Mouse (Mus musculus): ENCODE results near the gene Nfic. TPM values are rescaled to one million over a fixed set of nuclear protein-coding genes. Genes with fewer than 3 reads are reported as not detected.
A peak's percentile ranks its signal among the peaks of the same experiment; 100 is the strongest.

Nfic gene
- total and polyA plus RNA-seq, 3 experiments = 2.0 to 9.7 TPM; not detected in 1

DNA sequence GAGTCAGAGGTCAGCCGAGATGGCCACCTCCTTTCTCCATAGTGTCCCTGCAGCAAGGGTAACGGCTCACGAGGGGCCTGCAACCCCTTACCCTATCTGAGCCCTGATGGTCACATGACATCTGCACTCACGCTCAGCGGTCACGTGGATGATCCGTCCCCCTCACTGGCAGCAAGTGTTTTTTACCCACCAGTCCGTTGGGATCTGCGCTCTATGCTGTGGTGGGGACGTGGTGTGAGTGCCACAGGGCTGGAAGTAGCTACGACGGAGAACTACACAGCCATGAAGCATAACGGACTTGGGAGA, 47.1 kb downstream of the Nfic start:
- Histone ChIP-seq H3K4me1 (ENCODE audit: control insufficient read depth in 1 of 2, insufficient read depth in 2 of 2, low read length in 2 of 2) (peaks cover 3 to 29% of the 10 kb centered on the region in 2 experiments; a peak in 3 of 4 replicates), H3K4me3 (ENCODE audit: control insufficient read depth in 1 of 2, insufficient read depth in 1 of 2, low read depth in 2 of 2, low read length in 2 of 2) (no peak overlapping the region), H3K36me3 (ENCODE audit: control insufficient read depth in 1 of 2, insufficient read depth in 2 of 2, low read length in 2 of 2) (peaks cover 0 to 16% of the 10 kb centered on the region in 2 experiments; a peak in 2 of 4 replicates), H3K27me3 (ENCODE audit: control insufficient read depth in 1 of 2, insufficient read depth in 2 of 2, low read length in 2 of 2) (no peaks in the 10 kb centered on the region), H3K9ac (ENCODE audit: control insufficient read depth, low read depth, low read length, poor library complexity, severe bottlenecking) (no peak overlapping the region), H3K79me2 (ENCODE audit: control insufficient read depth, insufficient read depth, low read length, poor library complexity) (no peaks in the 10 kb centered on the region), H3K9me3 (replicated peaks; ENCODE audit: insufficient read depth, low read length) (no peaks in the 10 kb centered on the region), H3K27ac (ENCODE audit: control insufficient read depth, low read depth, low read length) (no peak overlapping the region)
- DNase-seq (ENCODE audit: low read depth, low spot score) = no peak
- no peak for TF ChIP-seq SIN3A (IDR thresholded peaks at IDR 0.05; ENCODE audit: low read length)
- 0 out of 2 replicates have a peak, but pooled peaks have one; percentile 14 for TF ChIP-seq USF1 (IDR thresholded peaks at IDR 0.05; ENCODE audit: low read depth, low read length)

DNA sequence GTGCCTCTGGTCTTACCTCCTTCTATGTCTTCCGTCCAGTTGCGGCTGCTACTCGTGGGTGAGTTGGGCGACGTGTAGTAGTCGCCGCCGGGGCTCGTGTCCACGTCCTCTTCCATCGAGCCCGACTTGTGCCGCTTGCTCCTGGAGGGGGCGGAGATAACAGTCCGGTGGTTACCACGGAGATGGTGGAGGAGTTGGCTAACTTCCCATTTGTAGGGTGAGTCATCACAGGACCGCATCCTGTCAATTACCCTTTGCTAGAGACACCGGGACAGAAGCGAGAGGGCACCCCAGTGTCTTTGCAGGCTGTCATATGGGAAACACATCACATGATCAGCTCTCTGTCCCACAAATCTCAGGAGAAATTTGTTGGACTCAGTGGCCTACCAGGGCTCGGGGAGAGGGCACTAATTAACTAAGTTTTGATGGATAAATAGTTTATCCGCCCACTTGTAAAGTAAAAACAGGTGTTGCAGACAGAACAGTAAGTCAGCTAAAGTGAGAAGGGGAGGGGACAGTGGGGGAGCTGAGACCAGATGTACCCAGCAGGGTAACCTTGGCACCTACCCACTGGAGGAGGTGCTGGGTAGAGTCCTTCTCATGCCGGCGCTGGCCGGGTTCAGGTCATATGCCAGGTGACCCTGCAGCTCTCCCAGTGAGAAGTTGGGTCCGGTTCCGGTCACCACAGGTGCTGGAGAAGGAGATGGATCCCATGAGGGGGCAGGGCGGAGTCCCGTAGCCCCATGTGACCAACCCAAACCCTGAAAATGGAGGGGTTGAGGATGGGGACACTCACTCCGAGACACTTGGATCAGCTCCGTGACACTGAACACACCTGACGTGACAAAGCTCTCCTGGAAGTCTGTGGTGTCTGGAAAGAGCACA, 47.7 kb downstream of the Nfic start:
- Histone ChIP-seq H3K4me1 (ENCODE audit: control insufficient read depth in 1 of 2, insufficient read depth in 2 of 2, low read length in 2 of 2) (peaks cover 3 to 29% of the 10 kb centered on the region in 2 experiments; a peak in 3 of 4 replicates), H3K9me3 (replicated peaks; ENCODE audit: insufficient read depth, low read length) (no peaks in the 10 kb centered on the region), H3K9ac (ENCODE audit: control insufficient read depth, low read depth, low read length, poor library complexity, severe bottlenecking) (peak overlapping the region; percentile 21), H3K36me3 (ENCODE audit: control insufficient read depth in 1 of 2, insufficient read depth in 2 of 2, low read length in 2 of 2) (peaks cover 0 to 16% of the 10 kb centered on the region in 2 experiments; a peak in 2 of 4 replicates), H3K79me2 (ENCODE audit: control insufficient read depth, insufficient read depth, low read length, poor library complexity) (no peaks in the 10 kb centered on the region), H3K27ac (ENCODE audit: control insufficient read depth, low read depth, low read length) (peak overlapping the region; percentile 29; the same call in 1 of the 2 replicates), H3K4me3 (ENCODE audit: control insufficient read depth in 1 of 2, insufficient read depth in 1 of 2, low read depth in 2 of 2, low read length in 2 of 2) (peak overlapping the region in 1 of 2 experiments; percentile 16; a peak in 1 of 4 replicates), H3K27me3 (ENCODE audit: control insufficient read depth in 1 of 2, insufficient read depth in 2 of 2, low read length in 2 of 2) (no peaks in the 10 kb centered on the region)
- TF ChIP-seq SMC3 (IDR thresholded peaks at IDR 0.05; ENCODE audit: low read depth, low read length) (no peak), UBTF (IDR thresholded peaks at IDR 0.05; ENCODE audit: borderline replicate concordance, insufficient read depth, low read depth, low read length) (no peak), CTCF (IDR thresholded peaks at IDR 0.05 in 2 of 3, conservative IDR thresholded peaks at IDR 0.05 in 1 of 3; ENCODE audit: control insufficient read depth in 1 of 3, insufficient read depth in 1 of 3, low read depth in 2 of 3, low read length in 3 of 3, poor library complexity in 1 of 3, severe bottlenecking in 1 of 3) (0 out of 6 replicates have a peak, but pooled peaks of 1 of the 3 experiments have one; percentile 3), JUND (IDR thresholded peaks at IDR 0.05; ENCODE audit: low read depth, low read length) (peak; percentile 96), EP300 (IDR thresholded peaks at IDR 0.05; ENCODE audit: low read depth in 1 of 2, low read length in 2 of 2) (peak; percentile 19 to 58; a peak in 2 of 4 replicates), SIN3A (IDR thresholded peaks at IDR 0.05; ENCODE audit: low read length) (peak; percentile 89), ETS1 (IDR thresholded peaks at IDR 0.05; ENCODE audit: low read depth, low read length) (peak; percentile 84), USF2 (IDR thresholded peaks at IDR 0.05; ENCODE audit: borderline replicate concordance in 1 of 2, insufficient read depth in 1 of 2, low read depth in 1 of 2, low read length in 2 of 2) (peak in 1 of 2 experiments; percentile 84; a peak in 2 of 4 replicates), POLR2AphosphoS5 (IDR thresholded peaks at IDR 0.05; ENCODE audit: borderline replicate concordance, low read depth, low read length) (no peak), HCFC1 (IDR thresholded peaks at IDR 0.05; ENCODE audit: low read depth, low read length) (peak; percentile 40; the same call in 1 of the 2 replicates), USF1 (IDR thresholded peaks at IDR 0.05; ENCODE audit: low read depth, low read length) (peak; percentile 90), MXI1 (IDR thresholded peaks at IDR 0.05; ENCODE audit: low read depth, low read length) (peak; percentile 52)
- DNase-seq (ENCODE audit: low read depth, low spot score) = peak; percentile 98

Data from MEL (cell line).